Mouse (Mus musculus): ENCODE measurements at regions not wholly inside any gene's neighbourhood (a gene's known extent, or its start where the extent isn't known, plus 50 kb on each side); places are given as distances from the start of the nearest gene placed in this dataset.

- DNase-seq (ENCODE audit: extremely low spot score in 1 of 2, low spot score in 2 of 2) = no peak
- intact Hi-C loops (cut with DNase I) = no loop called here
Observed at GRCm38 (mm10) chr5:55276265-55276837, 1278.1 kb downstream of the Stim2 start.

GRCm38 (mm10) chr5:55293301-55293700 is 1295.0 kb downstream of the Stim2 start:
- DNase-seq (ENCODE audit: extremely low spot score in 1 of 2, low spot score in 2 of 2) = no peak
- intact Hi-C loops (cut with DNase I) = no loop called here

GRCm38 (mm10) chr5:55293978-55294377 is 1295.7 kb downstream of the Stim2 start:
- intact Hi-C loops (cut with DNase I) = no loop called here
- no peak for DNase-seq (ENCODE audit: extremely low spot score in 1 of 2, low spot score in 2 of 2)

GRCm38 (mm10) chr5:55294781-55295180 is 1296.5 kb downstream of the Stim2 start:
- intact Hi-C loops (cut with DNase I) = no loop called here
- no peak for DNase-seq (ENCODE audit: extremely low spot score in 1 of 2, low spot score in 2 of 2)

- DNase-seq (ENCODE audit: extremely low spot score in 1 of 2, low spot score in 2 of 2) = no peak
- intact Hi-C loops (cut with DNase I) = no loop called here
Observed at GRCm38 (mm10) chr5:55301538-55301937, 1303.2 kb downstream of the Stim2 start.

GRCm38 (mm10) chr5:55345968-55346367 is 1347.7 kb downstream of the Stim2 start:
- no peak for DNase-seq (ENCODE audit: extremely low spot score in 1 of 2, low spot score in 2 of 2)
- intact Hi-C loops (cut with DNase I) = no loop called here

- intact Hi-C loops (cut with DNase I) = no loop called here
- no peak for DNase-seq (ENCODE audit: extremely low spot score in 1 of 2, low spot score in 2 of 2)
Observed at GRCm38 (mm10) chr5:55355483-55355882, 1357.2 kb downstream of the Stim2 start.

GRCm38 (mm10) chr5:55374295-55374694 is 1376.0 kb downstream of the Stim2 start:
- no peak for DNase-seq (ENCODE audit: extremely low spot score in 1 of 2, low spot score in 2 of 2)
- intact Hi-C loops (cut with DNase I) = no loop called here

GRCm38 (mm10) chr5:55390846-55391245 is 1392.5 kb downstream of the Stim2 start:
- intact Hi-C loops (cut with DNase I) = no loop called here
- DNase-seq (ENCODE audit: extremely low spot score in 1 of 2, low spot score in 2 of 2) = no peak

- intact Hi-C loops (cut with DNase I) = no loop called here
Observed at GRCm38 (mm10) chr5:55395986-55396385, 1397.7 kb downstream of the Stim2 start.

GRCm38 (mm10) chr5:55416146-55416545 is 1417.8 kb downstream of the Stim2 start:
- DNase-seq (ENCODE audit: extremely low spot score in 1 of 2, low spot score in 2 of 2) = peak in 1 of 2 experiments; percentile 24

More at GRCm38 (mm10) chr5:55395986-55396385, 1397.7 kb downstream of the Stim2 start:
- no peak for DNase-seq (ENCODE audit: extremely low spot score in 1 of 2, low spot score in 2 of 2)

GRCm38 (mm10) chr5:55439158-55439557 is 1440.9 kb downstream of the Stim2 start:
- intact Hi-C loops (cut with DNase I) = no loop called here
- no peak for DNase-seq (ENCODE audit: extremely low spot score in 1 of 2, low spot score in 2 of 2)

More at GRCm38 (mm10) chr5:55416146-55416545, 1417.8 kb downstream of the Stim2 start:
- intact Hi-C loops (cut with DNase I) = no loop called here

- intact Hi-C loops (cut with DNase I) = no loop called here
- DNase-seq (ENCODE audit: extremely low spot score in 1 of 2, low spot score in 2 of 2) = no peak
Observed at GRCm38 (mm10) chr5:55449064-55449463, 1450.8 kb downstream of the Stim2 start.
